In the genomic region with DNA sequence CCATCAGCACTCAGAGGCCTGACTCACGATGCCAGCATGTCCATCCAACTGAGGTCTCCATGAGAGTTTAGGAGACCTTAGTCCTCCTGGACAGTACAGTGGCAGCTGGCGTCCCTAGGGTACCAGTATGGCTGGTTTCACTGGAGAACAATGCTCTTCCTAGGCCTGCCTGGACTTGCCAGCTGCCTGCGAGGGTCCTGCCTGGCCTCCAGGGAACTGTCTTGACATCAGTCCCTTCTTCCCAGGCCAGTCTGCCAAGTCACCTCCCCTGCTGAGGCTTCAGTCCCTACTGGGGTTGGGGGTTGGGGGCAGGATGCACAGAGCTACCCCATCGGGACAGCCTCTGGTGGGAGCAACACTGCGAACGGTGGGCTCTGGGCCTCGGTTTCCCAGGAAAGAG, we compare ENCODE assay signal across 15 mouse cellular contexts. TPM values are rescaled to one million over a fixed set of nuclear protein-coding genes. Genes with fewer than 3 reads are reported as not detected.
"Had no signal": no experiment of that assay in that cellular context is flagged by ENCODE, and none has a peak within 500 bp of the region (broad histone marks: within the 10 kb centered on the region; RNA-seq: fewer than 3 reads in every experiment).

No protein-coding gene starts in this region.

- DNase-seq: kidney, adult 8-10 months; kidney, postnatal 10 days; lung, adult 18-20 months; midbrain, embryonic 14.5 days; right cerebral cortex, adult 18-20 months; right cerebral cortex, postnatal 25 days; thymus, adult 18-20 months; thymus, postnatal 14 days had no signal

- H3K9ac ChIP-seq: limb, embryonic 13.5 days; liver, embryonic 14.5 days; neural tube, embryonic 15.5 days had no signal

- H3K27me3 ChIP-seq: limb, embryonic 13.5 days; neural tube, embryonic 15.5 days had no signal

- H3K36me3 ChIP-seq: limb, embryonic 13.5 days; neural tube, embryonic 15.5 days had no signal

- H3K9me3 ChIP-seq: limb, embryonic 13.5 days; neural tube, embryonic 15.5 days had no signal

- H3K4me3 ChIP-seq: left cerebral cortex, adult 2 months; limb, embryonic 13.5 days; myocyte; neural tube, embryonic 15.5 days had no signal

- H3K4me2 ChIP-seq: limb, embryonic 13.5 days; neural tube, embryonic 15.5 days had no signal

- H3K27ac ChIP-seq: left cerebral cortex, adult 2 months; limb, embryonic 13.5 days; liver, embryonic 14.5 days; neural tube, embryonic 15.5 days had no signal

RNA-seq across cellular contexts. Expression of gene 1700001O22Rik, which starts 11.4 kb away (rescaled TPM):
- total RNA-seq: liver, adult 2 months had no signal
- polyA plus RNA-seq: liver, adult 2 months; liver, embryonic 14.5 days had no signal

RNA-seq across cellular contexts. Expression of gene Prrx2, which starts 42.7 kb away (rescaled TPM):
- total RNA-seq: liver, adult 2 months; megakaryocyte-erythroid progenitor cell, adult 5-6 weeks had no signal
- polyA plus RNA-seq: liver, adult 2 months had no signal
